Mouse (Mus musculus): ENCODE measurements around the gene Tm4sf4. TPM values are rescaled to one million over a fixed set of nuclear protein-coding genes. Genes with fewer than 3 reads are reported as not detected.

Tm4sf4 gene
- not detected for total RNA-seq (2021)
- long read RNA-seq, experiment 1: 0 reads
- long read RNA-seq, experiment 2: 0 reads

GRCm38 (mm10) chr3:57425089-57425730 is at the start of gene Tm4sf4:
Gene Tm4sf4, plus strand, starts transcription at chr3:57425314.
- Histone ChIP-seq H3K4me3 (no peak within 1 kb of the TSS), H3K27ac (no peak within 1 kb of the TSS)
- no peak for DNase-seq (ENCODE audit: low spot score in 2 of 2)
- TF ChIP-seq CTCF (conservative IDR thresholded peaks at IDR 0.05): no peak

GRCm38 (mm10) chr3:57386423-57386822 is 38.7 kb upstream of the Tm4sf4 start:
- no peak for TF ChIP-seq CTCF (conservative IDR thresholded peaks at IDR 0.05)
- no peak overlapping the region for H3K4me3 ChIP-seq
- H3K27ac ChIP-seq: no peak overlapping the region
- no peak for DNase-seq (ENCODE audit: low spot score in 2 of 2)

GRCm38 (mm10) chr3:57386895-57387294 is 38.2 kb upstream of the Tm4sf4 start:
- no peak overlapping the region for H3K27ac ChIP-seq
- H3K4me3 ChIP-seq: no peak overlapping the region
- TF ChIP-seq CTCF (conservative IDR thresholded peaks at IDR 0.05): no peak
- no peak for DNase-seq (ENCODE audit: low spot score in 2 of 2)

GRCm38 (mm10) chr3:57387593-57387992 is 37.5 kb upstream of the Tm4sf4 start:
- Histone ChIP-seq H3K27ac (no peak overlapping the region), H3K4me3 (no peak overlapping the region)
- TF ChIP-seq CTCF (conservative IDR thresholded peaks at IDR 0.05): no peak
- DNase-seq (ENCODE audit: low spot score in 2 of 2): no peak

GRCm38 (mm10) chr3:57411535-57411934 is 13.6 kb upstream of the Tm4sf4 start:
- DNase-seq (ENCODE audit: low spot score in 2 of 2): no peak
- no peak for TF ChIP-seq CTCF (conservative IDR thresholded peaks at IDR 0.05)
- Histone ChIP-seq H3K4me3 (no peak overlapping the region), H3K27ac (no peak overlapping the region)

GRCm38 (mm10) chr3:57420233-57420632 is 4.9 kb upstream of the Tm4sf4 start:
- DNase-seq (ENCODE audit: low spot score in 2 of 2): no peak

GRCm38 (mm10) chr3:57420660-57421059 is 4.5 kb upstream of the Tm4sf4 start:
- Histone ChIP-seq H3K27ac (no peak overlapping the region), H3K4me3 (no peak overlapping the region)
- DNase-seq (ENCODE audit: low spot score in 2 of 2): no peak
- TF ChIP-seq CTCF (conservative IDR thresholded peaks at IDR 0.05): no peak

More at GRCm38 (mm10) chr3:57420233-57420632, 4.9 kb upstream of the Tm4sf4 start:
- no peak for TF ChIP-seq CTCF (conservative IDR thresholded peaks at IDR 0.05)
- Histone ChIP-seq H3K4me3 (no peak overlapping the region), H3K27ac (no peak overlapping the region)

- Histone ChIP-seq H3K27ac (no peak overlapping the region), H3K4me3 (no peak overlapping the region)
- no peak for TF ChIP-seq CTCF (conservative IDR thresholded peaks at IDR 0.05)
- no peak for DNase-seq (ENCODE audit: low spot score in 2 of 2)
Observed at GRCm38 (mm10) chr3:57426351-57426750, 1.2 kb downstream of the Tm4sf4 start.

GRCm38 (mm10) chr3:57428682-57429464 is 3.8 kb downstream of the Tm4sf4 start:
- DNase-seq (ENCODE audit: low spot score in 2 of 2): no peak
- TF ChIP-seq CTCF (conservative IDR thresholded peaks at IDR 0.05): no peak
- Histone ChIP-seq H3K27ac (no peak overlapping the region), H3K4me3 (no peak overlapping the region)

- TF ChIP-seq CTCF (conservative IDR thresholded peaks at IDR 0.05): peak; percentile 68
- Histone ChIP-seq H3K4me3 (no peak overlapping the region), H3K27ac (no peak overlapping the region)
- DNase-seq (ENCODE audit: low spot score in 2 of 2): no peak
Observed at GRCm38 (mm10) chr3:57429486-57429885, 4.4 kb downstream of the Tm4sf4 start.

GRCm38 (mm10) chr3:57431706-57432105 is 6.6 kb downstream of the Tm4sf4 start:
- no peak for DNase-seq (ENCODE audit: low spot score in 2 of 2)
- no peak overlapping the region for H3K27ac ChIP-seq
- no peak for TF ChIP-seq CTCF (conservative IDR thresholded peaks at IDR 0.05)
- no peak overlapping the region for H3K4me3 ChIP-seq

GRCm38 (mm10) chr3:57435364-57435763 is 10.2 kb downstream of the Tm4sf4 start:
- Histone ChIP-seq H3K4me3 (no peak overlapping the region), H3K27ac (no peak overlapping the region)
- TF ChIP-seq CTCF (conservative IDR thresholded peaks at IDR 0.05): no peak
- DNase-seq (ENCODE audit: low spot score in 2 of 2): no peak

- no peak for DNase-seq (ENCODE audit: low spot score in 2 of 2)
- TF ChIP-seq CTCF (conservative IDR thresholded peaks at IDR 0.05): no peak
- no peak overlapping the region for H3K4me3 ChIP-seq
- no peak overlapping the region for H3K27ac ChIP-seq
Observed at GRCm38 (mm10) chr3:57440956-57441355, 15.8 kb downstream of the Tm4sf4 start.

- DNase-seq (ENCODE audit: low spot score in 2 of 2): no peak
- Histone ChIP-seq H3K4me3 (no peak overlapping the region), H3K27ac (no peak overlapping the region)
- TF ChIP-seq CTCF (conservative IDR thresholded peaks at IDR 0.05): no peak
Observed at GRCm38 (mm10) chr3:57445706-57446105, 20.6 kb downstream of the Tm4sf4 start.

All from layer of hippocampus, adult 2 months (tissue).